Mouse (Mus musculus): ENCODE measurements at regions not wholly inside any gene's neighbourhood (a gene's known extent, or its start where the extent isn't known, plus 50 kb on each side); places are given as distances from the start of the nearest gene placed in this dataset.

- no peak for DNase-seq
Observed at GRCm38 (mm10) chr6:133170548-133170947, 65.8 kb downstream of the Smim10l1 start.

DNA sequence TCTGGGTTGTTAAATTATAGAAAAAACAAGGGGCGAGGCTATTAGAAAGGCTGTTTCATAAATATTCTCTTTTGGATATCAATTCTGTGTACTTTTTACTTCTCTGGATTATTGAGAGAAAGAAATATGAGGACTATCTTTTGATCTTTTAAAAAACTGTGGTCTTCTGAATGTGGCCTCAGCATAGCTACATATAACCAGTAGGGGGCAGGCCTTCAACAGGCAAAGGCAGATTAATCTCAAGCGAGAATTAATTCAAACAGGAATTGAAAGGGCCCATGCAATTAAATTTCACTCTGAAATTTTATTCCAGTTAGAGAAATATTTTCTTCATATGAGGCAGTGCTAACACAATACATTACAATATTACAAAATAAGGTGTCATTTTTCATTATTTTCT lies 66.6 kb downstream of the Smim10l1 start:
- no peak for DNase-seq

GRCm38 (mm10) chr6:133206173-133206572 lies 85.8 kb upstream of the 5530400C23Rik start:
- DNase-seq: peak; percentile 30

Small RNAs in the stretch of these regions (microRNA-seq; reads per million reads assigned to microRNA genes)
- 0 reads per million in 2 experiments for gene Gm23403
- gene Gm25019: 0 reads per million in 2 experiments
